Mouse (Mus musculus) embryonic facial prominence, embryonic 14.5 days (tissue): ENCODE data around the gene Fyn. TPM values are rescaled to one million over a fixed set of nuclear protein-coding genes. Genes with fewer than 3 reads are reported as not detected.
A peak's percentile ranks its signal among the peaks of the same experiment; 100 is the strongest.

Experiments
- ATAC-seq: fragments of 200-750 bp; cut with Nextera tagmentation; 2 replicates; pipeline ENCODE4 v1.8.0; 2017; ENCODE audit warnings: low read depth, moderate number of reproducible peaks, moderate TSS enrichment
- DNase-seq: peaks from one replicate; pipeline ENCODE4 v3.0.0-alpha.2; 2015; ENCODE audit warnings: low spot score
- H3K27ac ChIP-seq: fragments of 300-500 bp; sonication (generic); replicated peaks from 2 replicates; pipeline ENCODE4 v1.5.1; 2014; ENCODE audit warnings: low read depth, mild to moderate bottlenecking, low read length, moderate library complexity
- H3K27me3 ChIP-seq: fragments of 300-500 bp; sonication (generic); replicated peaks from 2 replicates; pipeline ENCODE4 v1.6.1; 2014; ENCODE audit warnings: low read length; ENCODE audit not compliant: control insufficient read depth, insufficient read depth
- H3K36me3 ChIP-seq: fragments of 300-500 bp; sonication (generic); 2 replicates; pipeline ENCODE4 v1.6.1; 2014; ENCODE audit warnings: low read length, mixed read lengths; ENCODE audit not compliant: control insufficient read depth, insufficient read depth
- H3K4me1 ChIP-seq: fragments of 300-500 bp; sonication (generic); 2 replicates; pipeline ENCODE4 v1.6.1; 2014; ENCODE audit warnings: antibody characterized with exemption, low read length; ENCODE audit not compliant: control insufficient read depth, insufficient read depth
- H3K4me2 ChIP-seq: fragments of 300-500 bp; sonication (generic); 2 replicates; pipeline ENCODE4 v1.6.1; 2014; ENCODE audit warnings: low read depth, mild to moderate bottlenecking, low read length, moderate library complexity, mixed read lengths
- H3K4me3 ChIP-seq: fragments of 300-500 bp; sonication (generic); 2 replicates; pipeline ENCODE4 v1.5.1; 2014; ENCODE audit warnings: low read depth, mild to moderate bottlenecking, low read length
- H3K9ac ChIP-seq: fragments of 300-500 bp; sonication (generic); 2 replicates; pipeline ENCODE4 v1.6.1; 2014; ENCODE audit warnings: low read depth, mild to moderate bottlenecking, low read length, moderate library complexity, mixed read lengths
- H3K9me3 ChIP-seq: fragments of 300-500 bp; sonication (generic); 2 replicates; pipeline ENCODE4 v1.6.1; 2016; ENCODE audit warnings: low read length; ENCODE audit not compliant: control insufficient read depth
- WGBS: fragments of 180-500 bp; shearing (Covaris S2); extraction: QIAGEN DNeasy Blood & Tissue Kit; methylation state at CpG from one replicate; pipeline ENCODE4 v1.1.7; 2014; 5-methylcytosine and 5-hydroxymethylcytosine counted together
- polyA plus RNA-seq: library from polyadenylated mRNA; unstranded; fragments of >200 nt; fragmentation: Nextera tagmentation; extraction: Ambion mirVana; gene quantifications from 2 replicates; pipeline ENCODE4 v1.2.1, GENCODE M21; 2014

Gene Fyn
- polyA plus RNA-seq, 1 experiment from 2014 or later = 60.8 TPM

DNA sequence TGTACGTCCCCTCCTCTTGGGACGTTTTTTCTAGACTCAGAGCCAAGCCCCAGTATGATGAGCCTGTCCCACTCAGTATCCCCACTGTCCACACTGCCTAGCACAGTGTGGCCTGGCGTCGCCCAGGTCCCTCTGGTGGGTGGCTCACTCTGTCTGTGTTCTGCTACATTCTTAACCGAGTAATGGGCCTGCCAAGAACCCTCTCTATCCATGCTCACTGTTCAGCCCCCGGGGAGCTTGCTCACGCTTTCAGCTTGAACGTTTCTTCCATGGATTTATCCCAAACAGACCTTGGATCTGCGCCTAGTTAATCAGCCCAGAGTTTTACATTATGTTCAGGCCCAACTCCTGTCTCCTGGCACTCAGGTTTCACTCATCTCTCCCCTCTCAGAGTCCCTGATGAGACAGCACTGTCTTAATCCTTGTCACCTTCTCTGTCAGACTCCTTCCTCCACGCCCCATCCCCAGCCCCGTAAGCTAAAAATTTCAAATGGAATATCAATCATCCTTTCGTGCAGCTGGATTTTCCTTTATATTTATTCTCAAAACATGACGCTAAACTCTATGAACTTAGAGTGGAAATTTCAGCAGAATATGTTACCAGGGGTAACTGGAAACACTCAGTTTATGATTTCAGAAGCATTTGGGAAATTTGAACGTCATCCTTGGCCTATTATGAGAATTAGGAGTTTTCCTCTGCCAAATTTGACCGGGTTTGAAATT lies 174.0 kb downstream of the Fyn start:
- DNase-seq = peak; percentile 95
- H3K9me3 ChIP-seq = no peaks in the 10 kb centered on the region
- H3K9ac ChIP-seq = no peak overlapping the region

DNA sequence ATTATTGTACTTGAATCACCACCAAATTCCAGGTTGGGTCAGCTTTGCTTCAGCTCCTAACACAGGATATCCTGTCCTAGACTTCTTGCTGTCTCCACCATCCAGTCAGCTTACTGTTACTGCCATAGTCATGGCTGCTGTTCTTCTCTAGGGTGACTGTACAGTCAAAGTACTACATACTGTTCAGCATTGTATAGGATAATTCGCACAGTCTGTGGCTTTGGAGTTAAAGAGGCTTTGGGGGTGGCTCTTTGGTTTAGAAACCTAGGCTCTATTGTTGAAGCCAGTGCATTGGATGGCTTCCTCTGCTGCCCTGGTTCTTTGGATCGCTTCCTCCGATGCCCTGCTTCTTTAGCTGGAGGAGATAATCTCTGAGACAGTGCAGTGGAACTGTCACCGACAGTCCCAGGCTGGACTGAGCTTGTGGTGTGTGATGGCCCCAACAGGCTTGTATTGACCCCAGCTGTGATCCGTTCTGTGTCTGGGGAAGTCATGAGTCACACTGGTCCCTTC lies 174.7 kb downstream of the Fyn start:
- peak overlapping the region; percentile 87 for H3K27ac ChIP-seq
- 83% methylated on average over 5 of the region's 5 CpGs for WGBS
- ATAC-seq = no peak; the same call in 1 of the 2 replicates

More for the DNA sequence above, 174.0 kb downstream of the Fyn start:
- Histone ChIP-seq H3K4me2 (no peak overlapping the region), H3K4me3 (no peak overlapping the region), H3K4me1 (peaks cover 57% of the 10 kb centered on the region), H3K27ac (peak overlapping the region; percentile 87), H3K27me3 (no peaks in the 10 kb centered on the region), H3K36me3 (no peaks in the 10 kb centered on the region)
- peak; percentile 54 for ATAC-seq
- WGBS = 33% methylated on average over 15 of the region's 15 CpGs

DNA sequence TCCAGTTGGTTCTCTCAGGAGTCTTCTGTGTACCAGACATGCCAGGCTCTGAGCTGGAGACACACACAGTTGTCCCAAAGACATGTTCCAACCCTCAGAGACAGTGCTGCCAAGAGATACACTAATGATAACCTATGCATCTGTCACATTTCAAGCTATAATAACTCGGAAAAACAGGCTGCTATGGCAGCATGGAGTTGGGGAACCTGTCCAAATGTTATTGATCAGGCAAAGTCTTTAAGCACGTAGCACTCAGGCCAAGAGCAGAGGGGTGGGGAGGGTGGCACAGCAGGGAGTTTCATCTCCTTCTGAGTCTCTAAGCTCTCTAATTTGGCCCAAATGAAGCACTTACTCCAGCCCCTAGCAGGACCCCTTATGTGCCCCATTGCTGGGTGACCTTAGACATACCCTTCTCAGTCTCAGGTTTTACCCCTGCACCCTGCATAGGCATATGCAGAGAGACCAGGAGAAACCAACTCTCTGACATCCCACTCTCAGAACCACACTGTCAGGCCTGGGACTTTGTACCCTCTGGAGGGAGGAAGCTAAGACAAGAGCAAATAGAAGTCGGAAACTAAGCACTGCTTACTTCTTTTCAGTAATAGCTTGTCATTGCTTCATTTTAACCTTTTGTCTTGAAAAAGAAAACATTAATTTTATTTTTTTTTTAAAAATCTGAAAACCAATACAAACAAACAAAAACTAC lies 178.9 kb downstream of the Fyn start:
- WGBS = 74% methylated on average over 3 of the region's 3 CpGs
- DNase-seq (no peak), ATAC-seq (no peak)
- Histone ChIP-seq H3K9me3 (no peaks in the 10 kb centered on the region), H3K27ac (no peak overlapping the region), H3K4me2 (no peak overlapping the region), H3K4me3 (no peak overlapping the region), H3K36me3 (0 out of 2 replicates have a peak, but pooled peaks cover 9% of the 10 kb centered on the region), H3K9ac (no peak overlapping the region), H3K27me3 (no peaks in the 10 kb centered on the region), H3K4me1 (peaks cover 46% of the 10 kb centered on the region)

More for the DNA sequence above, 174.7 kb downstream of the Fyn start:
- Histone ChIP-seq H3K36me3 (no peaks in the 10 kb centered on the region), H3K4me3 (no peak overlapping the region), H3K27me3 (no peaks in the 10 kb centered on the region), H3K4me1 (peaks cover 57% of the 10 kb centered on the region), H3K4me2 (no peak overlapping the region), H3K9ac (no peak overlapping the region), H3K9me3 (no peaks in the 10 kb centered on the region)
- no peak for DNase-seq

DNA sequence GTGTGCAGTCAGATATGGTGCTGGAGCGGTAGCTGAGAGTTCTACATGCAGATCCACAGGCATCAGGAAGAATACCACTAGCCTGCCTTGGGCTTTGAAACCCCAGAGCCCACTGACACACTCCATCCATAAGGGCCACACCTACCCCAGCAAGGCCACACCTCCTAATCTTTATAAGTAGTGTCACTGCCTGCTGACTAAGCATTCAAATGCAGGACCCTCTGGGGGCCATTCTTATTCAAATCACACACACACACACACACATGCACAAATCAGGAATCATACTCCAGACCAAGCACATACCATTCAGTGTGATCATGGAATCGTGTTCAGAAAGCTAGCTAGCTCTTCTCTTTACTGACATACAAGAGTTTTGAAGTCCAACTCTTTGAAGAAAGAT lies 182.1 kb downstream of the Fyn start:
- Histone ChIP-seq H3K27me3 (no peaks in the 10 kb centered on the region), H3K4me2 (no peak overlapping the region), H3K9ac (no peak overlapping the region), H3K4me1 (peaks cover 44% of the 10 kb centered on the region), H3K27ac (no peak overlapping the region), H3K4me3 (no peak overlapping the region), H3K36me3 (0 out of 2 replicates have a peak, but pooled peaks cover 9% of the 10 kb centered on the region), H3K9me3 (no peaks in the 10 kb centered on the region)
- 85% methylated on average over 2 of the region's 2 CpGs for WGBS
- no peak for DNase-seq
- no peak for ATAC-seq

DNA sequence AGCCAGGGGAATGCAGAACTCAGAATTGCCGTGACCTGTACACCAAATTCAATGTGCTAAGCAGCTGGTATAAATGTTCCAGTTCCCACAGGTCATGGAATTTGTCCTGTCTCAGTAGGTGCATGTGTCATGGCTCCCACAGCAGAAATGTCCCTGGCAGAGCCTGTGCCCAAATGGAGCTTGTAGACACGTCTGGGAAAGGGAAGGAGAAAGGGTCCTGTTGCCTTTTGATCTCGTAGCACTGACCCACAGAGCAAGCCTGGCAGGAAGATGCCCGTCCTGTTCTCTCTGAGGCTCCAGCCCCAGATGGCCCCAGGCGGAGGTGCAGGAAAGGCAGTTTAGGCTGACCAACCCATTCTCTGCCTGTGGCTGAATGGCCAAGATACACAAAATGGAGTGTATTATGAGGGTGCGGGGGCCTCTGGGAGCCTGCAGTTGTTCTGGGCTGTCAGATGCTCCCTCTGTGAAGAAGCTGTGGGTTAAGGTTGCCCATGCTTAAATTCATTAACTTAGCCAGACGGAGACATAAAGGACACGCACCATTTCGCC lies 183.1 kb downstream of the Fyn start:
- no peak for DNase-seq
- peaks cover 40% of the 10 kb centered on the region for H3K4me1 ChIP-seq

DNA sequence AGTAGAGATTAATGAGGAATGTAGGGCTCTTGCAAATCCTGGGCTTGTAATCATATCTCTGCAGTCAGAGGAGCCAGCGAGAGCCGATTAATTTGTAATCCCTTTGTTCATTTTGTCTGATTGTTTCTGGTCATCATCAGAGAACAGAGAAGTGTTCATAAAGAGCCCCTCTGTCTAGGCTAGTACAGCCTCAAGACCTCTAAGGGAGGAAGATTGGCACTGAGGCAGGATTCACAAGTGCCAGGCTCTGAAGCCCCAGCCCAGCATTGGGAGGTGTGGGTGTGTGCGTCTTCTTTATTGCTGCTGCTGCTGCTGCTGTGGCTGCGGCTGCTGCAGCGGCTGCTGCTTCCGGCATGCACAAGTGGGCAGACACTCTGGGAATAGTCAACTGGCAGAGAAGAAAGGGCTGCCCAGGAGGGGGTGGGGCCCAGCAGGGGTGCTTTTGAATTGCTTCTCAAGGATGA lies 183.7 kb downstream of the Fyn start:
- Histone ChIP-seq H3K4me2 (no peak overlapping the region), H3K4me3 (no peak overlapping the region), H3K36me3 (0 out of 2 replicates have a peak, but pooled peaks cover 9% of the 10 kb centered on the region), H3K4me1 (peaks cover 37% of the 10 kb centered on the region), H3K27ac (peak overlapping the region; percentile 70), H3K9ac (peak overlapping the region; percentile 26; the same call in 1 of the 2 replicates), H3K9me3 (no peaks in the 10 kb centered on the region), H3K27me3 (no peaks in the 10 kb centered on the region)
- DNase-seq = peak; percentile 74
- ATAC-seq = peak; percentile 24; the same call in 1 of the 2 replicates
- WGBS = 15% methylated on average over 6 of the region's 6 CpGs

More for the DNA sequence above, 183.1 kb downstream of the Fyn start:
- 61% methylated on average over 9 of the region's 9 CpGs for WGBS
- Histone ChIP-seq H3K9me3 (no peaks in the 10 kb centered on the region), H3K4me2 (no peak overlapping the region), H3K9ac (peak overlapping the region; percentile 26), H3K27me3 (no peaks in the 10 kb centered on the region), H3K27ac (peak overlapping the region; percentile 70), H3K36me3 (0 out of 2 replicates have a peak, but pooled peaks cover 9% of the 10 kb centered on the region), H3K4me3 (no peak overlapping the region)
- ATAC-seq = no peak

DNA sequence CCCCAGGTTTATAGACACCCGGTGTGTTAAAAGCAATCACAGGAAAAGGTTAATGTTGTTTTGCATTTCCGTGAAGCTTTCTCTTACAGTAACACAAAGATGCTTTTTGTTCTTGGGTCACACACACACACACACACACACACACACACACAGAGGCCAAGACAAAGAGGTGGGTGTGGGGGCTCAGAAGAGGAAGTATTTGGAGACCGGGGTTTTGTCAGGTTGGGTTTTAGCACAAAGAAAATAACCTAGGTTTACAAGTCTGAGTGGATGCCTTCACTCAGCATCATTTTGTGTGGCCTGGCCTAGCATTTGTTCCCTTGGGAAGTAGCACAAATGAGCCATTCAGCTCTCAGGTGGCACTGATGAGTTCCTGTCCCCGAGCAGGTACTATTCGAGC lies 184.2 kb downstream of the Fyn start:
- 37% methylated on average over 5 of the region's 5 CpGs for WGBS
- Histone ChIP-seq H3K9ac (no peak overlapping the region), H3K4me1 (peaks cover 40% of the 10 kb centered on the region)

DNA sequence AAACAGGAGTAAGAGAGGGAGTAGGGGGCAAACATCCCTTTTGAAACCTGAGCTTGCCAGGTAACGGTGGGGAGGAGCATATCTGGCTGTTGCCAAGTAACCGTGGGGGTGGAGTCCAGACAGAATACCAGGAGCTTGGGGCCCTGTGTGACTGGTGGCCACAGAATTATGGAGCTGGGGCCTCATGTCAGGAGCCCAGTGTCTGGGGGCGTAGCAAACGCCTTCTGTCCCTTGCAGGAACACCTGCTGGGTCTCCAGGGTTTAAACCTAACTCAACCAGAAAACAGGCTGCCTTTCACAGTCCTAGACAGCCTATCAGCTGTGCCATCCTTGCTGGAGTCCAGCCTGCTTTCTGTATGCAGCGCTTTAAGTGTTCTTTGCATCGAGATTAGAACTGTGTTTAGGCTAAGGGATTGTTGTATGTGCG lies 186.6 kb downstream of the Fyn start:
- 25% methylated on average over 7 of the region's 7 CpGs for WGBS
- Histone ChIP-seq H3K4me3 (no peak overlapping the region), H3K9ac (no peak overlapping the region), H3K27me3 (no peaks in the 10 kb centered on the region), H3K4me2 (no peak overlapping the region; the same call in 1 of the 2 replicates), H3K27ac (peak overlapping the region; percentile 56), H3K4me1 (peaks cover 42% of the 10 kb centered on the region), H3K36me3 (0 out of 2 replicates have a peak, but pooled peaks cover 11% of the 10 kb centered on the region), H3K9me3 (no peaks in the 10 kb centered on the region)
- ATAC-seq = peak; percentile 76
- peak; percentile 77 for DNase-seq

More for the DNA sequence above, 184.2 kb downstream of the Fyn start:
- no peak overlapping the region for H3K4me2 ChIP-seq
- H3K4me3 ChIP-seq = no peak overlapping the region
- H3K36me3 ChIP-seq = 0 out of 2 replicates have a peak, but pooled peaks cover 9% of the 10 kb centered on the region
- no peak for DNase-seq
- H3K27me3 ChIP-seq = no peaks in the 10 kb centered on the region
- peak overlapping the region; percentile 70; the same call in 1 of the 2 replicates for H3K27ac ChIP-seq
- no peak for ATAC-seq
- no peaks in the 10 kb centered on the region for H3K9me3 ChIP-seq
